ENCODE assay signal across 18 mouse cellular contexts in genomic region chr10:127001297-127001696, GRCm38 (mm10). TPM values are rescaled to one million over a fixed set of nuclear protein-coding genes. Genes with fewer than 3 reads are reported as not detected.
A peak's percentile ranks its signal among the peaks of the same experiment; 100 is the strongest.
DNase-seq lines count a peak whose midpoint lies in the region; ATAC-seq and TF ChIP-seq lines count a peak whose summit lies in the region.
"Had no signal": no experiment of that assay in that cellular context is flagged by ENCODE, and none has a peak within 500 bp of the region (broad histone marks: within the 10 kb centered on the region; RNA-seq: fewer than 3 reads in every experiment).

No protein-coding gene starts in this region.

- no peak overlapping the region for H3K4me2 ChIP-seq in embryonic facial prominence, embryonic 13.5 days
- H3K4me2 ChIP-seq in embryonic facial prominence, embryonic 14.5 days (ENCODE audit: low read depth, low read length) = no peak overlapping the region
- H3K4me2 ChIP-seq in stomach, postnatal 0 days (replicated peaks; ENCODE audit: low read depth) = 0 out of 2 replicates have a peak overlapping the region, but pooled peaks have one; percentile 8
- H3K4me2 ChIP-seq: forebrain, embryonic 13.5 days; heart, embryonic 12.5 days; hindbrain, embryonic 14.5 days had no signal

- no peaks in the 10 kb centered on the region for H3K27me3 ChIP-seq in embryonic facial prominence, embryonic 13.5 days
- H3K27me3 ChIP-seq in embryonic facial prominence, embryonic 10.5 days (replicated peaks; ENCODE audit: low read depth, poor library complexity, severe bottlenecking) = no peaks in the 10 kb centered on the region
- H3K27me3 ChIP-seq in embryonic facial prominence, embryonic 14.5 days (replicated peaks; ENCODE audit: control insufficient read depth, insufficient read depth, low read length) = no peaks in the 10 kb centered on the region
- no peaks in the 10 kb centered on the region for H3K27me3 ChIP-seq in stomach, postnatal 0 days (ENCODE audit: control insufficient read depth, insufficient read depth, low read length)
- H3K27me3 ChIP-seq: CH12.LX; forebrain, embryonic 13.5 days; heart, embryonic 12.5 days had no signal

- no peaks in the 10 kb centered on the region for H3K9me3 ChIP-seq in embryonic facial prominence, embryonic 13.5 days
- H3K9me3 ChIP-seq in embryonic facial prominence, embryonic 10.5 days = no peaks in the 10 kb centered on the region
- no peaks in the 10 kb centered on the region for H3K9me3 ChIP-seq in ES-E14 (ENCODE audit: control insufficient read depth, insufficient read depth, low read depth, low read length)
- H3K9me3 ChIP-seq in embryonic facial prominence, embryonic 14.5 days (ENCODE audit: control insufficient read depth, low read length) = no peaks in the 10 kb centered on the region
- no peaks in the 10 kb centered on the region for H3K9me3 ChIP-seq in stomach, postnatal 0 days (ENCODE audit: control insufficient read depth, low read length)
- H3K9me3 ChIP-seq: forebrain, embryonic 13.5 days; heart, embryonic 12.5 days; hindbrain, embryonic 10.5 days had no signal

- peaks cover 7% of the 10 kb centered on the region for H3K4me1 ChIP-seq in embryonic facial prominence, embryonic 13.5 days
- H3K4me1 ChIP-seq in embryonic facial prominence, embryonic 10.5 days = peaks cover 3% of the 10 kb centered on the region; the same call in 1 of the 2 replicates
- no peaks in the 10 kb centered on the region for H3K4me1 ChIP-seq in ES-E14 (ENCODE audit: control insufficient read depth in 2 of 2, insufficient read depth in 2 of 2, low read length in 2 of 2, poor library complexity in 1 of 2)
- no peaks in the 10 kb centered on the region for H3K4me1 ChIP-seq in embryonic facial prominence, embryonic 14.5 days (ENCODE audit: control insufficient read depth, insufficient read depth, low read length)
- H3K4me1 ChIP-seq in stomach, postnatal 0 days (replicated peaks; ENCODE audit: control insufficient read depth, insufficient read depth) = no peaks in the 10 kb centered on the region
- H3K4me1 ChIP-seq: forebrain, embryonic 13.5 days had no signal

- no peak for DNase-seq in embryonic facial prominence, embryonic 10.5 days (ENCODE audit: low spot score)
- no peak for DNase-seq in ES-E14 (ENCODE audit: low read depth, low spot score)
- DNase-seq in embryonic facial prominence, embryonic 14.5 days (ENCODE audit: low spot score) = no peak
- peak; percentile 55 for DNase-seq in stomach, postnatal 0 days (ENCODE audit: low spot score)
- DNase-seq in urinary bladder, postnatal 25 days (ENCODE audit: low spot score) = no peak
- DNase-seq: adrenal gland, postnatal 14 days; cerebellum, adult 18-20 months; cerebellum, postnatal 10 days; gastrocnemius, adult 2 months; gastrocnemius, postnatal 25 days had no signal

- no peak for TF ChIP-seq EP300 in stomach, postnatal 0 days (optimal IDR thresholded peaks at IDR 0.05)

- no peak for ATAC-seq in embryonic facial prominence, embryonic 13.5 days (ENCODE audit: insufficient number of reproducible peaks, insufficient read depth, low FRiP score, low TSS enrichment, low read depth)
- ATAC-seq in embryonic facial prominence, embryonic 14.5 days (ENCODE audit: low read depth) = no peak
- peak; percentile 63 for ATAC-seq in stomach, postnatal 0 days (ENCODE audit: low FRiP score, low TSS enrichment)
- ATAC-seq: forebrain, embryonic 13.5 days had no signal

- in situ Hi-C loops in ES-E14 (cut with MboI; ENCODE audit: low sequenced_read_pairs in 2 of 2, unreplicated experiment in 2 of 2) = no loop called here

- no peak overlapping the region for H3K9ac ChIP-seq in embryonic facial prominence, embryonic 13.5 days
- no peak overlapping the region for H3K9ac ChIP-seq in ES-E14 (ENCODE audit: insufficient read depth, low read depth, low read length, poor library complexity, severe bottlenecking)
- no peak overlapping the region for H3K9ac ChIP-seq in embryonic facial prominence, embryonic 14.5 days (ENCODE audit: low read depth, low read length)
- H3K9ac ChIP-seq in stomach, postnatal 0 days (ENCODE audit: low read length) = no peak overlapping the region
- H3K9ac ChIP-seq: forebrain, embryonic 13.5 days; heart, embryonic 12.5 days; hindbrain, embryonic 14.5 days had no signal

- H3K27ac ChIP-seq in embryonic facial prominence, embryonic 13.5 days = peak overlapping the region; percentile 57; the same call in 1 of the 2 replicates
- H3K27ac ChIP-seq in embryonic facial prominence, embryonic 10.5 days (replicated peaks) = no peak overlapping the region
- H3K27ac ChIP-seq in ES-E14 (ENCODE audit: insufficient read depth, low read depth, low read length, poor library complexity, severe bottlenecking) = no peak overlapping the region
- H3K27ac ChIP-seq in embryonic facial prominence, embryonic 14.5 days (replicated peaks; ENCODE audit: low read depth, low read length) = 0 out of 2 replicates have a peak overlapping the region, but pooled peaks have one; percentile 28
- peak overlapping the region; percentile 63; the same call in 1 of the 2 replicates for H3K27ac ChIP-seq in stomach, postnatal 0 days (replicated peaks)
- H3K27ac ChIP-seq: forebrain, embryonic 13.5 days; gastrocnemius, adult 2 months; hindbrain, embryonic 10.5 days; hindbrain, embryonic 14.5 days had no signal

- TF ChIP-seq CTCF in stomach, postnatal 0 days (IDR thresholded peaks at IDR 0.05; ENCODE audit: low read depth) = no peak

- peaks cover 35% of the 10 kb centered on the region for H3K36me3 ChIP-seq in embryonic facial prominence, embryonic 13.5 days
- H3K36me3 ChIP-seq in embryonic facial prominence, embryonic 10.5 days (replicated peaks) = peaks cover 38% of the 10 kb centered on the region
- H3K36me3 ChIP-seq in ES-E14 (ENCODE audit: control insufficient read depth, insufficient read depth, low read length, poor library complexity, severe bottlenecking) = peaks cover 15% of the 10 kb centered on the region
- H3K36me3 ChIP-seq in embryonic facial prominence, embryonic 14.5 days (ENCODE audit: control insufficient read depth, insufficient read depth, low read length) = peaks cover 38% of the 10 kb centered on the region
- peaks cover 17% of the 10 kb centered on the region for H3K36me3 ChIP-seq in stomach, postnatal 0 days (ENCODE audit: control insufficient read depth, insufficient read depth, low read length)

- no peak overlapping the region for H3K4me3 ChIP-seq in embryonic facial prominence, embryonic 13.5 days
- no peak overlapping the region for H3K4me3 ChIP-seq in embryonic facial prominence, embryonic 10.5 days
- no peak overlapping the region for H3K4me3 ChIP-seq in ES-E14 (ENCODE audit: insufficient read depth in 1 of 2, low read depth in 1 of 2, low read length in 2 of 2, poor library complexity in 1 of 2, severe bottlenecking in 1 of 2)
- no peak overlapping the region for H3K4me3 ChIP-seq in embryonic facial prominence, embryonic 14.5 days (ENCODE audit: low read depth, low read length)
- H3K4me3 ChIP-seq in stomach, postnatal 0 days (ENCODE audit: low read depth, low read length) = no peak overlapping the region
- H3K4me3 ChIP-seq: forebrain, embryonic 13.5 days; gastrocnemius, adult 2 months; heart, embryonic 12.5 days; hindbrain, embryonic 10.5 days had no signal

- 81% methylated on average over 9 of the region's 9 CpGs for WGBS in embryonic facial prominence, embryonic 13.5 days
- 89% methylated on average over 9 of the region's 9 CpGs for WGBS in embryonic facial prominence, embryonic 10.5 days
- 72% methylated on average over 9 of the region's 9 CpGs for WGBS in embryonic facial prominence, embryonic 14.5 days
- WGBS in stomach, postnatal 0 days = 60% methylated on average over 9 of the region's 9 CpGs

TF ChIP-seq in ES-E14, 5 proteins besides CTCF, POLR2A, EP300 and RAD21 (continues in another document):
- 0 out of 2 replicates have a peak, but pooled peaks have one; percentile 17 for TF ChIP-seq ZNF384 (IDR thresholded peaks at IDR 0.05; ENCODE audit: low read depth, low read length)

RNA-seq across cellular contexts. Expression of gene Avil, which starts 0.8 kb away (rescaled TPM):
- polyA plus RNA-seq in embryonic facial prominence, embryonic 13.5 days (2015; fragmentation: Nextera tagmentation; extraction: Ambion mirVana) = 0.58 and 0.97 TPM in 2 replicates
- polyA plus RNA-seq in embryonic facial prominence, embryonic 10.5 days (2016; fragmentation: Nextera tagmentation; extraction: Ambion mirVana) = 0.06 and 0.44 TPM in 2 replicates
- 0.18 and 0.32 TPM in 2 replicates for total RNA-seq in ES-E14 (2012; rRNA removed)
- 7.8 and 9.0 TPM in 2 replicates for polyA plus RNA-seq in embryonic facial prominence, embryonic 14.5 days (2014; fragmentation: Nextera tagmentation; extraction: Ambion mirVana)
- 10.7 and 12.3 TPM in 2 replicates for polyA plus RNA-seq in stomach, postnatal 0 days (2015; fragmentation: Nextera tagmentation; extraction: Ambion mirVana)
- total RNA-seq: granulocyte monocyte progenitor cell, adult 5-6 weeks had no signal

RNA-seq across cellular contexts. Expression of gene Ctdsp2, which starts 22.8 kb away (rescaled TPM):
- 84.8 and 87.4 TPM in 2 replicates for polyA plus RNA-seq in embryonic facial prominence, embryonic 13.5 days (2015; fragmentation: Nextera tagmentation; extraction: Ambion mirVana)
- 46.2 and 49.3 TPM in 2 replicates for polyA plus RNA-seq in embryonic facial prominence, embryonic 10.5 days (2016; fragmentation: Nextera tagmentation; extraction: Ambion mirVana)
- 28.5 and 38.1 TPM in 2 replicates for total RNA-seq in ES-E14 (2012; rRNA removed)
- 109 and 116 TPM in 2 replicates for polyA plus RNA-seq in embryonic facial prominence, embryonic 14.5 days (2014; fragmentation: Nextera tagmentation; extraction: Ambion mirVana)
- polyA plus RNA-seq in stomach, postnatal 0 days (2015; fragmentation: Nextera tagmentation; extraction: Ambion mirVana) = 29.1 and 33.0 TPM in 2 replicates

RNA-seq across cellular contexts. Expression of gene Tsfm, which starts 29.3 kb away (rescaled TPM):
- polyA plus RNA-seq in embryonic facial prominence, embryonic 13.5 days (2015; fragmentation: Nextera tagmentation; extraction: Ambion mirVana) = 78.2 and 84.5 TPM in 2 replicates
- 103 and 106 TPM in 2 replicates for polyA plus RNA-seq in embryonic facial prominence, embryonic 10.5 days (2016; fragmentation: Nextera tagmentation; extraction: Ambion mirVana)
- 52.8 and 60.9 TPM in 2 replicates for total RNA-seq in ES-E14 (2012; rRNA removed)
- polyA plus RNA-seq in embryonic facial prominence, embryonic 14.5 days (2014; fragmentation: Nextera tagmentation; extraction: Ambion mirVana) = 61.0 and 61.3 TPM in 2 replicates
- polyA plus RNA-seq in stomach, postnatal 0 days (2015; fragmentation: Nextera tagmentation; extraction: Ambion mirVana) = 58.9 and 61.3 TPM in 2 replicates

RNA-seq across cellular contexts. Expression of gene Mettl1, which starts 39.9 kb away (rescaled TPM):
- 55.2 and 61.2 TPM in 2 replicates for polyA plus RNA-seq in embryonic facial prominence, embryonic 13.5 days (2015; fragmentation: Nextera tagmentation; extraction: Ambion mirVana)
- 58.6 and 62.4 TPM in 2 replicates for polyA plus RNA-seq in embryonic facial prominence, embryonic 10.5 days (2016; fragmentation: Nextera tagmentation; extraction: Ambion mirVana)
- total RNA-seq in ES-E14 (2012; rRNA removed) = 20.4 and 21.4 TPM in 2 replicates
- 47.7 and 55.9 TPM in 2 replicates for polyA plus RNA-seq in embryonic facial prominence, embryonic 14.5 days (2014; fragmentation: Nextera tagmentation; extraction: Ambion mirVana)
- polyA plus RNA-seq in stomach, postnatal 0 days (2015; fragmentation: Nextera tagmentation; extraction: Ambion mirVana) = 32.4 and 36.8 TPM in 2 replicates

RNA-seq across cellular contexts. Expression of gene Eef1akmt3, which starts 40.0 kb away (rescaled TPM):
- polyA plus RNA-seq in embryonic facial prominence, embryonic 13.5 days (2015; fragmentation: Nextera tagmentation; extraction: Ambion mirVana) = 0.62 and 0.81 TPM in 2 replicates
- polyA plus RNA-seq in embryonic facial prominence, embryonic 10.5 days (2016; fragmentation: Nextera tagmentation; extraction: Ambion mirVana) = 0.27 and 0.29 TPM in 2 replicates
- 0.11 and 0.49 TPM in 2 replicates for total RNA-seq in ES-E14 (2012; rRNA removed)
- 0.84 and 1.0 TPM in 2 replicates for polyA plus RNA-seq in embryonic facial prominence, embryonic 14.5 days (2014; fragmentation: Nextera tagmentation; extraction: Ambion mirVana)
- polyA plus RNA-seq in stomach, postnatal 0 days (2015; fragmentation: Nextera tagmentation; extraction: Ambion mirVana) = 1.2 and 1.3 TPM in 2 replicates
- total RNA-seq: granulocyte monocyte progenitor cell, adult 5-6 weeks; heart, adult 8-10 months had no signal

Comparison
In these comparisons a context has a peak if more than half of its experiments do, and no peak if none do; other contexts are left out.
1. H3K27ac ChIP-seq: peak in embryonic facial prominence, embryonic 13.5 days (single experiment), embryonic facial prominence, embryonic 14.5 days (single experiment) and stomach, postnatal 0 days (single experiment); none in embryonic facial prominence, embryonic 10.5 days (single experiment) and ES-E14 (single experiment).